Mouse (Mus musculus) heart, postnatal 4 days (tissue): ENCODE data around the gene Tspan13. TPM values are rescaled to one million over a fixed set of nuclear protein-coding genes. Genes with fewer than 3 reads are reported as not detected.

Experiments
- DNase-seq: peaks from one replicate; pipeline ENCODE4 v3.0.0; 2021
- total RNA-seq, 2 experiments: library from RNA; stranded (reverse); gene quantifications; 2 replicates each; pipeline ENCODE4 v1.2.3; 2021

Gene Tspan13
- total RNA-seq, 2 experiments from 2014 or later = 53.1 to 59.6 TPM

DNA sequence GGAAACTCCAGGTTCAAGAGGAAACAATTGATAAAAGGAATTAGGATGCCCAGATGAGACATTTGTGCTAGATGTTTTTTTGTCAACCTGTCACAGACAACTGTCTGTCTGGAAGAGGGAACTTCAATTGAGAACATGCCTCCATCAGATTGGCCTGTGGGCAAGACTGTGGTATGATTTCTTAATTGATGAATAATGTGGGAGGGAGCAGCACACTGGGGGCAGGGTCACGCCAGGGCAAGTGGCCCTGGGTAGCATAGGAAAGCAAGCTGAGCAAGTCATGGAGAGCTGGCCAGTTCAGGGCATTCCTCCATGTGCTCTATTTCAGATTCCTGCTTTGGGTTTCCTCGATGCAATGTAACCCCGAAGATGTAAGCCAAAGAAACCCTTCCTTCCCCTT is 66.4 kb downstream of the Tspan13 start:
- no peak for DNase-seq

DNA sequence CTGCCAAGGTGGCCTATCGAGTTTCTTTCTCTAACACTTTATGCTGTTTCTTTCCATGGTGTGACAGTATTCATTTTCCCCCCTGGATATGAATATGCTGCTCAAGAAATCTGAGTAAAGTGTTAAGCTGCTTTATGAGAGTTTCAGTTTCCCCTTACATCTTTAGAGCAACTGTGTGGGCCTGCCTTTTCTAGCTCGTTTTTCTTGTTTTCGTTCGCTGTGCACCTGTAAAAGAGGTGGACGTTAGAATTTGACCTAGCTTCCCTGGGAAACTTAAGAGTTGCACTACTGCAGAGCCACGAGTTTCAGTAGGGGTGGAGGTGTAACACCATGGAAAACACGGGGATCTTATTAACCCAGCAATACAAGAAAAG is 75.5 kb downstream of the Tspan13 start:
- no peak for DNase-seq

DNA sequence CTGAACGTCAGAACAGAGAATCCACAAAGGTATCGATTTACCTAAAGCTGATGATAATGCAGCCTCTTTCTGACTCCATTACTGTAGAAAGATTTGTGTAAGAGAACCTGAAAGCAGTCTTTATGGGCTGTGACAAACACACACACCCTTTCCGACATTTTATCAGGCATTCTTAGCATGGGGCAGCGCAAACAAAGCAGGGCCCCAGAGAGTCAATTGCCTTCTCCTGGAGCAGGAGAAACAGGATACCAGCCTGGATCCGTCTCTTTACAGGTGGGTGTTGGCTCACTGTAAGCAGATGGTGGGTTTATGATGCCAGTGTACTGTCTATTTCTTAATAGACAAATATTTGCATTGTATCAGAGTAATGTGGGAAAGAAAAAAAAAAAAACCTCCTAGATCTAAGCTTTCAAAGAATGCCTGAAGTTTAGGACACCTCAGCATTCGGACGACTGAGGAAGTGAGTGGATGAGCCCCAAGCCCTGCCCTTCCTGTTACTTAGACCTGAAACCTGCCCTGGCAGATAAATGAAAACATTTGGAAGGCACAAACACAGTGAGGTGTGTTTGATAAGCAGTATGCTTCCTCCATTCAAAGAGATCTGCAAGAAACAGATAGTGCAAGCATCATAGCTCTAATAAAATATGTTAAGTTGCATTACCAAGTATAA is 76.1 kb downstream of the Tspan13 start:
- DNase-seq = no peak

Other genes starting within 250 kb of the Tspan13 start
- gene Agr3, start 116.9 kb downstream of the Tspan13 start, total RNA-seq = not detected
- not detected for gene Agr2, start 49.6 kb downstream of the Tspan13 start, total RNA-seq
- 10 to 100 TPM; 22.1 to 23.6 TPM for gene Ankmy2, start 114.6 kb upstream of the Tspan13 start, total RNA-seq
- gene Bzw2, start 115.6 kb upstream of the Tspan13 start, total RNA-seq = 100 to 1,000 TPM; 168 to 170 TPM
- gene Lrrc72, start 210.9 kb upstream of the Tspan13 start, total RNA-seq = not detected